ENCODE assay signal across 24 mouse cellular contexts in genomic region chr5:35147963-35148767, GRCm38 (mm10). TPM values are rescaled to one million over a fixed set of nuclear protein-coding genes. Genes with fewer than 3 reads are reported as not detected.
A peak's percentile ranks its signal among the peaks of the same experiment; 100 is the strongest.
DNase-seq lines count a peak whose midpoint lies in the region; ATAC-seq and TF ChIP-seq lines count a peak whose summit lies in the region.
"Had no signal": no experiment of that assay in that cellular context is flagged by ENCODE, and none has a peak within 500 bp of the region (broad histone marks: within the 10 kb centered on the region; RNA-seq: fewer than 3 reads in every experiment).

No protein-coding gene starts in this region.

- no peak overlapping the region for H3K9ac ChIP-seq in forebrain, embryonic 14.5 days (ENCODE audit: low read length)
- no peak overlapping the region for H3K9ac ChIP-seq in forebrain, embryonic 11.5 days (ENCODE audit: low read length)
- no peak overlapping the region for H3K9ac ChIP-seq in hindbrain, postnatal 0 days (replicated peaks; ENCODE audit: low read length)
- H3K9ac ChIP-seq: embryonic facial prominence, embryonic 15.5 days; heart, embryonic 15.5 days; limb, embryonic 12.5 days; liver, embryonic 13.5 days; stomach, embryonic 15.5 days had no signal

- no peaks in the 10 kb centered on the region for H3K27me3 ChIP-seq in forebrain, embryonic 14.5 days (replicated peaks; ENCODE audit: control insufficient read depth, insufficient read depth, low read length)
- no peaks in the 10 kb centered on the region for H3K27me3 ChIP-seq in forebrain, embryonic 11.5 days (ENCODE audit: control insufficient read depth, insufficient read depth, low read length)
- H3K27me3 ChIP-seq in hindbrain, postnatal 0 days (ENCODE audit: insufficient read depth, low read length), result no peaks in the 10 kb centered on the region
- H3K27me3 ChIP-seq: heart, embryonic 15.5 days; liver, embryonic 13.5 days; stomach, embryonic 15.5 days had no signal

- H3K27ac ChIP-seq in forebrain, embryonic 14.5 days (ENCODE audit: low read depth, low read length), result peak overlapping the region; percentile 29
- H3K27ac ChIP-seq in forebrain, embryonic 11.5 days (ENCODE audit: low read depth, low read length), result no peak overlapping the region
- H3K27ac ChIP-seq in hindbrain, postnatal 0 days, result peak overlapping the region; percentile 74
- H3K27ac ChIP-seq: embryonic facial prominence, embryonic 15.5 days; heart, embryonic 15.5 days; limb, embryonic 12.5 days; liver, embryonic 13.5 days; stomach, embryonic 15.5 days had no signal

- no peaks in the 10 kb centered on the region for H3K36me3 ChIP-seq in forebrain, embryonic 14.5 days (ENCODE audit: control insufficient read depth, insufficient read depth, low read length)
- H3K36me3 ChIP-seq in forebrain, embryonic 11.5 days (ENCODE audit: control insufficient read depth, insufficient read depth, low read length), result no peaks in the 10 kb centered on the region
- no peaks in the 10 kb centered on the region for H3K36me3 ChIP-seq in hindbrain, postnatal 0 days (ENCODE audit: insufficient read depth, low read length)
- H3K36me3 ChIP-seq: embryonic facial prominence, embryonic 15.5 days; heart, embryonic 15.5 days; limb, embryonic 12.5 days; liver, embryonic 13.5 days; stomach, embryonic 15.5 days had no signal

- TF ChIP-seq CTCF in hindbrain, postnatal 0 days (IDR thresholded peaks at IDR 0.05; ENCODE audit: low read depth), result no peak

- no peaks in the 10 kb centered on the region for H3K9me3 ChIP-seq in forebrain, embryonic 14.5 days (replicated peaks; ENCODE audit: control insufficient read depth, low read length)
- H3K9me3 ChIP-seq in forebrain, embryonic 11.5 days (ENCODE audit: control insufficient read depth, low read length), result no peaks in the 10 kb centered on the region
- no peaks in the 10 kb centered on the region for H3K9me3 ChIP-seq in hindbrain, postnatal 0 days (ENCODE audit: low read length)
- H3K9me3 ChIP-seq: embryonic facial prominence, embryonic 15.5 days; heart, embryonic 15.5 days; stomach, embryonic 15.5 days had no signal

- H3K4me2 ChIP-seq in forebrain, embryonic 14.5 days (ENCODE audit: low read length), result no peak overlapping the region
- H3K4me2 ChIP-seq in forebrain, embryonic 11.5 days (ENCODE audit: low read depth, low read length, severe bottlenecking), result no peak overlapping the region
- H3K4me2 ChIP-seq in hindbrain, postnatal 0 days (ENCODE audit: low read depth, low read length), result no peak overlapping the region
- H3K4me2 ChIP-seq: embryonic facial prominence, embryonic 15.5 days; heart, embryonic 15.5 days; limb, embryonic 12.5 days; liver, embryonic 13.5 days; stomach, embryonic 15.5 days had no signal

- H3K4me3 ChIP-seq in forebrain, embryonic 14.5 days (ENCODE audit: low read depth, low read length), result no peak overlapping the region
- no peak overlapping the region for H3K4me3 ChIP-seq in forebrain, embryonic 11.5 days (ENCODE audit: low read depth, low read length)
- H3K4me3 ChIP-seq in hindbrain, postnatal 0 days (ENCODE audit: low read length), result no peak overlapping the region
- H3K4me3 ChIP-seq: embryonic facial prominence, embryonic 15.5 days; heart, embryonic 15.5 days; layer of hippocampus, adult 2 months; limb, embryonic 12.5 days; liver, embryonic 13.5 days; megakaryocyte, embryonic 14.5 days; stomach, embryonic 15.5 days had no signal

- peak; percentile 74; the same call in 1 of the 2 replicates for ATAC-seq in forebrain, embryonic 14.5 days
- no peak for ATAC-seq in forebrain, embryonic 11.5 days (replicated peaks; ENCODE audit: low FRiP score)
- peak; percentile 67 for ATAC-seq in hindbrain, postnatal 0 days
- ATAC-seq: lung, postnatal 0 days had no signal

- intact Hi-C loops in left cerebral cortex, postnatal 25 days (cut with DNase I), result no loop called here

- H3K4me1 ChIP-seq in forebrain, embryonic 14.5 days (ENCODE audit: control insufficient read depth, insufficient read depth, low read length), result peaks cover 8% of the 10 kb centered on the region
- H3K4me1 ChIP-seq in forebrain, embryonic 11.5 days (replicated peaks; ENCODE audit: control insufficient read depth, insufficient read depth, low read length), result no peaks in the 10 kb centered on the region
- peaks cover 27% of the 10 kb centered on the region for H3K4me1 ChIP-seq in hindbrain, postnatal 0 days (ENCODE audit: insufficient read depth, low read length)
- H3K4me1 ChIP-seq: limb, embryonic 12.5 days had no signal

- 53% methylated on average over 8 of the region's 8 CpGs for WGBS in forebrain, embryonic 14.5 days
- WGBS in forebrain, embryonic 11.5 days, result 79% methylated on average over 8 of the region's 8 CpGs
- WGBS in hindbrain, postnatal 0 days, result 37% methylated on average over 8 of the region's 8 CpGs

- peak; percentile 69 for DNase-seq in forebrain, embryonic 14.5 days (ENCODE audit: low spot score)
- no peak for DNase-seq in forebrain, embryonic 11.5 days (ENCODE audit: low spot score)
- peak; percentile 73 for DNase-seq in retina, postnatal 1 day
- DNase-seq in retina, embryonic 14.5 days (ENCODE audit: low spot score), result no peak
- peak; percentile 62 to 65 for DNase-seq in cerebellum, postnatal 36 days
- DNase-seq in hindbrain, postnatal 0 days (ENCODE audit: low spot score), result peak; percentile 87
- DNase-seq in left cerebral cortex, postnatal 25 days (ENCODE audit: low spot score in 2 of 2), result no peak
- DNase-seq in urinary bladder, adult 18-20 months (ENCODE audit: low spot score in 2 of 2), result no peak
- DNase-seq: adrenal gland, postnatal 10 days; embryo, embryonic 11 days; gastrocnemius, postnatal 10 days; heart, adult 18-20 months; kidney, adult 11 months; kidney, postnatal 10 days; liver, embryonic 13.5 days; spleen, adult 18-20 months; thymus, postnatal 14 days had no signal

RNA-seq across cellular contexts. Expression of gene Lrpap1, which starts 42.6 kb away (rescaled TPM):
- 162 and 169 TPM in 2 replicates for polyA plus RNA-seq in forebrain, embryonic 14.5 days (2014; fragmentation: Nextera tagmentation; extraction: Ambion mirVana)
- 83.2 and 83.7 TPM in 2 replicates for polyA plus RNA-seq in forebrain, embryonic 11.5 days (2014; fragmentation: Nextera tagmentation; extraction: Ambion mirVana)
- 97.2 and 99.5 TPM in 2 replicates for total RNA-seq in hindbrain, postnatal 0 days (2014; rRNA removed)
- 200 and 205 TPM in 2 replicates for polyA plus RNA-seq in hindbrain, postnatal 0 days (2015; fragmentation: Nextera tagmentation; extraction: Ambion mirVana)
- 100 to 1,000 TPM; 128 to 143 TPM for total RNA-seq in left cerebral cortex, postnatal 25 days (2021)

Comparison
In these comparisons a context has a peak if more than half of its experiments do, and no peak if none do; other contexts are left out.
1. DNase-seq: peak in forebrain, embryonic 14.5 days (single experiment), retina, postnatal 1 day (single experiment), cerebellum, postnatal 36 days (2 of 2) and hindbrain, postnatal 0 days (single experiment); none in forebrain, embryonic 11.5 days (single experiment), retina, embryonic 14.5 days (single experiment), left cerebral cortex, postnatal 25 days (0 of 2) and urinary bladder, adult 18-20 months (0 of 2).